Mouse (Mus musculus) E14TG2a.4 (cell line): ENCODE measurements at regions not wholly inside any gene's neighbourhood (a gene's known extent, or its start where the extent isn't known, plus 50 kb on each side); places are given as distances from the start of the nearest gene placed in this dataset.

Source experiments
- H3K27me3 ChIP-seq: 2 replicates; pipeline ENCODE4 v1.6.1; 2014; ENCODE audit warnings: low read length, control low read depth; ENCODE audit not compliant: insufficient read depth
- H3K36me3 ChIP-seq: 2 replicates; pipeline ENCODE4 v1.6.1; 2014; ENCODE audit warnings: low read length, control low read depth; ENCODE audit not compliant: insufficient read depth
- H3K4me1 ChIP-seq: replicated peaks from 2 replicates; pipeline ENCODE4 v1.6.1; 2014; ENCODE audit warnings: low read depth, low read length, control low read depth
- H3K4me3 ChIP-seq: replicated peaks from 2 replicates; pipeline ENCODE4 v1.5.1; 2014; ENCODE audit warnings: mild to moderate bottlenecking, low read length
- H3K9me3 ChIP-seq: 2 replicates; pipeline ENCODE4 v1.6.1; 2014; ENCODE audit warnings: low read length, control low read depth
- CTCF ChIP-seq: conservative IDR thresholded peaks from 2 replicates; pipeline ENCODE4 v1.5.1; 2014; ENCODE audit warnings: low read length
- NANOG ChIP-seq: IDR thresholded peaks from 2 replicates; pipeline ENCODE4 v1.6.1; 2014; ENCODE audit warnings: borderline replicate concordance, low read length, mixed read lengths
- POU5F1 ChIP-seq: IDR thresholded peaks from 2 replicates; pipeline ENCODE4 v1.6.1; 2014; ENCODE audit warnings: low read length, borderline replicate concordance

DNA sequence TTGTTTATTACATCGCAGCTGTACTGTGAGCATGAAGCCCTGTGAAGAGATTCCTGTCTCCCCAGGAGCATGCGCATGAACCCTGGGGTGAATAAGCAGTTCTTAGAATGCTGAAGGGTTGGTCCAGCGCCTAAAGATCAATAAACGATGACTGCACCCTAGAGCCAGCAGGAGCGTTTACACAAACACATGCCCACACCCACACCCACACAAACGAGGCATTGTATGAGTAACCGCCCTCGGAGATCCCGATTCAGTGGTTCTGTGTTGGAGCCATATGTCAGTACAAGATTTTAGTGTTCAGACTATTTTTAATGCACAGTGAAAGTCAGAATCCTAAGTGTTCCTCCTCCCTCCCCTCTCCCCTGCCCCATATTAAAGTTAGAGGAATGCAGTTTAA, 57.3 kb downstream of the Edn1 start:
- Histone ChIP-seq H3K4me3 (no peak overlapping the region), H3K9me3 (no peaks in the 10 kb centered on the region), H3K4me1 (peaks cover 3% of the 10 kb centered on the region), H3K36me3 (no peaks in the 10 kb centered on the region), H3K27me3 (no peaks in the 10 kb centered on the region)
- TF ChIP-seq CTCF: no peak
- no peak for TF ChIP-seq POU5F1
- TF ChIP-seq NANOG: no peak

DNA sequence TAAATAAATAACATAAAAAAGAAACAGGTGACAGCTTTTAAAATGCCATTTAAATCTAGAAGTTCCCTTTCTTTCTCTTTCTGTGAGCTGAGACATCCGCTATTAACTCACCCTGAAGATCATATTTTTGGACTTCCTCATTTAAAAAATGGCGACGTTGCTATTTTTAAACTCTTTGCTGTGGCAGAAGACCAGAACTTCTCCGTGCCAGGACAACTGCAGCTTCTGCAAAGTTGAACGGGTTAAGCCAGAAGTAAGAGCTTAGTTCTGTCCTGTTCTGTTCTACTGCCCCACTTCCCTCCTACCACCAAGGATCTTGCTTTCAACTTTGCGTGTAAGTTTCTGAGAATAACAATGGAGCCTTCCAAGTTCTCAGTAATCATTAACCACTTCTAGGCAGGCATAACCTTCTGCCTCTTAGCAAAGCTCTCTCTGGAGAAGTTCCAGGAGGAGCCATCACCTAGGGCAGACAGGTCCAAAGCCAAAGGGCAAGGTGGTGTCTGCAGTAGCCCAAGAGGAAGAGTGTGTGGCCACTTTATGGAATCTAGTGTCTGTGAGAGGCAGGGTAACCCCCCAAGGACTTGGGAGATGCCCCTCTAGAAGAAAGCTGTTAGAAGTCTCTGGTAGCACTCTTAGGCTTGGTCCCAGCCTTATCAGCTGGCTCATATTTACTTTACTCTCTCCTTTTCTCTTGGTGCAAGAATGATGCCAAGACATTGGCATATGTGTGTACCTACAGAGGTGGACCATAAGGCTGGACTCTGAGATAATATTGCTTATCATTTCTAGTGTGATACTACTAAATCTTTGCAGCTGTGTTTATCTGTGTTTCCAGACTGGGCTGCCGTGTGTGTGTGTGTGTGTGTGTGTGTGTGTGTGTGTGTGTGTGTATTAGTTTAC, 66.6 kb downstream of the Edn1 start:
- no peak for TF ChIP-seq POU5F1
- no peak for TF ChIP-seq CTCF
- no peak for TF ChIP-seq NANOG
- H3K9me3 ChIP-seq: no peaks in the 10 kb centered on the region
- H3K36me3 ChIP-seq: no peaks in the 10 kb centered on the region
- H3K4me3 ChIP-seq: no peak overlapping the region
- no peaks in the 10 kb centered on the region for H3K4me1 ChIP-seq
- no peaks in the 10 kb centered on the region for H3K27me3 ChIP-seq

DNA sequence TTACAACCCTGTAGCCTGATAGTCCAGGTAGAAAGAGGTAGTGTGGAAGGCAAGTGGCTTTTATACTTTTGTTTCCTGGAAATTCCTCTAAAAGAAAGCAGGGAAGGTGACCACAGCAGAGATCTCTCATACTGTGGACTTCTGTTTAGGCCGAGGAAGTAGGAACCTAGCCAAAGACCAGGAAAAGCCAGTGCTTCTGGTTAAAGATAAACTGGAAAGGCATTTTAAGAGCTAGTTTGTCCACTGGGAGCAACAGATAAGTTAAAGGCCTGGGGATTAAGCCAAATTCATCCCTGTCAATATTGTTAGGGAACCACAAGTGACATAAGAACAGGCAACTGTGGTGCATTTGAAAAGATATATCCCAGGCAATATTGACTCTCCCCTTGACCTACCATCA, 68.5 kb downstream of the Edn1 start:
- no peaks in the 10 kb centered on the region for H3K27me3 ChIP-seq
- no peaks in the 10 kb centered on the region for H3K9me3 ChIP-seq
- no peaks in the 10 kb centered on the region for H3K36me3 ChIP-seq
- no peak overlapping the region for H3K4me3 ChIP-seq
- no peaks in the 10 kb centered on the region for H3K4me1 ChIP-seq
- TF ChIP-seq CTCF: no peak
- TF ChIP-seq POU5F1: no peak
- TF ChIP-seq NANOG: no peak

DNA sequence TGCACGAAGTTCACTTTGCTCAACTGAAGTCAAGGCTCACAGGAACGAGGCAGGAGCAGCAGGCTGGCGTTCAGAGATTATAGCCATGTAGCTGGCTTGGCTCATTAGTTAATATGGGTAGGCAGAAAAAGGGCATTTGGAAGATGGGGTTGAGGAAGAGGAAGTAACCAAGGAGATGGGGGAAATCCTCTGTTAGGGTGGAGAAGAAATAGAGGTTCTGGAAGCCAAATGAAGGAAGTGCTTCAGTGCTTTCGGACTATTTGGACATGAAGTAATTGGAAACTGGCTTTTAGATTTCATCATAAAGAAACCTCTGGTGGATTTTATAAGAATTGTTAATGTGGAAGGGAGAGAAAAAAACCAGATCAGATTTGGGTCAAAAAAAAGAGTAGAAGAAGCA, 70.9 kb downstream of the Edn1 start:
- H3K4me1 ChIP-seq: no peaks in the 10 kb centered on the region
- TF ChIP-seq POU5F1: no peak
- TF ChIP-seq CTCF: no peak
- TF ChIP-seq NANOG: no peak

DNA sequence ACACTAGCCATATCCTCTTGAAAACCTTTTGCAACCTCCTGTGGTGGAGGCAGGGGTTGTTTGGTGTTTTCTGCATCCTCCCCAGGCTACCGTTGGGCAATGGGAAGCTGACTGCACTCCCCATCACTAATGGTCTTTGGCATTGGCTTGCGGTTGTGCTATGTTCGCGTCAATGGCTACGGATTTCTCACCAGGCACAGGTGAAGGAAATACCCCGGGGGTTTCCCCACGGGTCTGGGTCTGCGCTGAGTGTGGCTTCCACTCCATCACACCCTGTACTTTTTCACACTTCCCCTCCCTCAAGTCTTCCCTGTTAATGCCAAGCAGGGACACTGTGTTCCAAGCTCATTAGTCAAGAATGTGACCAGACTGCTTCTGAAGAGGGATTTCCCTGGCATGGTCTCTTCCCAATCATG, 72.9 kb downstream of the Edn1 start:
- H3K4me1 ChIP-seq: no peaks in the 10 kb centered on the region
- no peaks in the 10 kb centered on the region for H3K9me3 ChIP-seq
- TF ChIP-seq CTCF (no peak), NANOG (no peak), POU5F1 (no peak)
- H3K27me3 ChIP-seq: no peaks in the 10 kb centered on the region
- no peaks in the 10 kb centered on the region for H3K36me3 ChIP-seq
- H3K4me3 ChIP-seq: no peak overlapping the region

More for the DNA sequence above, 70.9 kb downstream of the Edn1 start:
- Histone ChIP-seq H3K27me3 (no peaks in the 10 kb centered on the region), H3K9me3 (no peaks in the 10 kb centered on the region), H3K4me3 (no peak overlapping the region), H3K36me3 (no peaks in the 10 kb centered on the region)

DNA sequence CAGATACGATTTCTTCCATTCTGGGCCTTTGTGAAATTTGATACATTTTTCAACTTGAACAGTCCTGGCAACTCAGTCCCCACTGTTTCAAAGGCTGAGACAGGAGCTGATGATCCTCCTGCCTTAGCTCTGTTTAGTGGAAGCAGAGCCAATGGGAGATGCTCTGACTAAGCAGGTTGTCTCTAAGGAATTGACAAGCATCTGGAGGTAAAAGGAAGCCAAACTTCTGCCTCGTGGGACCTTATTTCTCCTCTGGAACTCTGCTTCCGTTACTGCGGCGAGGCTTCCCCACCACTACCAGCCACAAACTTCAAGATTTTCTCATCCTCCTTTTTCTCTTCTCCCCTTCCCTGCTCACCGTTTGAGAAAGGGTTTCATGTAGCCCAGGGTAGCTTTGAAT, 78.4 kb downstream of the Edn1 start:
- no peak overlapping the region for H3K4me3 ChIP-seq
- TF ChIP-seq CTCF (no peak), NANOG (no peak), POU5F1 (no peak)
- no peaks in the 10 kb centered on the region for H3K27me3 ChIP-seq
- no peaks in the 10 kb centered on the region for H3K36me3 ChIP-seq
- H3K4me1 ChIP-seq: no peaks in the 10 kb centered on the region
- H3K9me3 ChIP-seq: no peaks in the 10 kb centered on the region

DNA sequence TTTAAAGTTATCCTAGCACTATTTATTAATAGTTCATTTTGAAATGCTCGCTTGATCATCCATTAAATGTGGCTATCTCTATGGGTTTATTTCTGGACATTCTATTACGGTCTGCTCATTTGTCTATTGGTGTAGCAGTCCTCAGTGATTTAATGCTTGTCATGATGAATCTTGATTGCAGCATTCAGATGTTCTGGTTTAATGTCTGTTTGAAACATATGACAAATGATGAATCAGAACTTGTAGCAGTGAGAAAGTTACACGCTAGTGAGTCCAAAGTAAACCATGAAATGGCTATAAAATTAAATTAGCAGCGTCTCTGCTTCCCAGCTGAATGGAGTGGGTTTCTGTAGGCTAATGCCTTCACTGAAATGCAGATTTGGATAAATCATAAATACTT, 81.8 kb downstream of the Edn1 start:
- TF ChIP-seq CTCF: no peak
- TF ChIP-seq NANOG: no peak
- no peaks in the 10 kb centered on the region for H3K4me1 ChIP-seq
- H3K9me3 ChIP-seq: peaks cover 6% of the 10 kb centered on the region; the same call in 1 of the 2 replicates
- H3K4me3 ChIP-seq: no peak overlapping the region
- no peaks in the 10 kb centered on the region for H3K27me3 ChIP-seq
- no peaks in the 10 kb centered on the region for H3K36me3 ChIP-seq

DNA sequence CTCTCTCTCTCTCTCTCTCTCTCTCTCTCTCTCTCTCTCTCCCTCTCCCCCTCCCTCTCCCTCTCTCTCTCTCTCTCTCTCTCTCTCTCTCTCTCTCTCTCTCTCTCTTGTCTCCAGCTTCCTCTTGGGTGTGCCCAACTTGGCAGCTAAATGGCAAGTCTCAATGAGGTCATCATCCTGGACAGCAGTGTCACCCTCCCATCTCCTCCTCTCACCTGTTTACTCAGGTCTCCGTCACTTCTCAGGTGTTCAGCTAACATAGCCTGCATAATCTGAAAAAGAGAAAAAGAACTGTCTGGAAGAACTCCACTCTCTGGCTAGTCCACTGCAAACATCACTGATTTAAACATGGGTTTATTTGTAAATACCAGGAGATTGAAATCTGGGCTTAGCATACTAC, 89.1 kb downstream of the Edn1 start:
- TF ChIP-seq POU5F1: no peak
- TF ChIP-seq CTCF: no peak
- Histone ChIP-seq H3K9me3 (peaks cover under 1% of the 10 kb centered on the region; the same call in 1 of the 2 replicates), H3K27me3 (no peaks in the 10 kb centered on the region)

More for the DNA sequence above, 89.1 kb downstream of the Edn1 start:
- Histone ChIP-seq H3K36me3 (no peaks in the 10 kb centered on the region), H3K4me1 (no peaks in the 10 kb centered on the region), H3K4me3 (no peak overlapping the region)
